Mouse (Mus musculus): ENCODE measurements around the gene Trmt10a. TPM values are rescaled to one million over a fixed set of nuclear protein-coding genes. Genes with fewer than 3 reads are reported as not detected.

The Trmt10a gene
- polyA plus RNA-seq, 1 experiment from 2014 or later, result 9.2 TPM

GRCm38 (mm10) chr3:138197973-138198721 lies 54.9 kb downstream of the Trmt10a start:
- Histone ChIP-seq H3K4me2 (ENCODE audit: low read depth, low read length) (peak overlapping the region; percentile 54), H3K27me3 (ENCODE audit: control insufficient read depth, insufficient read depth, low read length) (no peaks in the 10 kb centered on the region), H3K4me1 (ENCODE audit: control insufficient read depth, insufficient read depth, low read length) (no peaks in the 10 kb centered on the region), H3K9me3 (replicated peaks; ENCODE audit: control insufficient read depth, low read length) (no peaks in the 10 kb centered on the region), H3K36me3 (ENCODE audit: control insufficient read depth, insufficient read depth, low read length) (no peaks in the 10 kb centered on the region), H3K4me3 (replicated peaks; ENCODE audit: low read length) (peak overlapping the region; percentile 29), H3K9ac (ENCODE audit: low read length) (peak overlapping the region; percentile 44; the same call in 1 of the 2 replicates), H3K27ac (ENCODE audit: low read length) (no peak overlapping the region)
- WGBS, result 22% methylated on average over 20 of the region's 20 CpGs
- ATAC-seq (ENCODE audit: insufficient read depth, low FRiP score), result peak; percentile 69

- H3K9me3 ChIP-seq (replicated peaks; ENCODE audit: control insufficient read depth, low read length), result no peaks in the 10 kb centered on the region
- H3K36me3 ChIP-seq (ENCODE audit: control insufficient read depth, insufficient read depth, low read length), result no peaks in the 10 kb centered on the region
- no peaks in the 10 kb centered on the region for H3K27me3 ChIP-seq (ENCODE audit: control insufficient read depth, insufficient read depth, low read length)
- WGBS, result 74% methylated on average over 7 of the region's 7 CpGs
- no peak overlapping the region for H3K9ac ChIP-seq (ENCODE audit: low read length)
- H3K4me1 ChIP-seq (ENCODE audit: control insufficient read depth, insufficient read depth, low read length), result no peaks in the 10 kb centered on the region
- no peak overlapping the region for H3K27ac ChIP-seq (ENCODE audit: low read length)
- no peak overlapping the region for H3K4me3 ChIP-seq (replicated peaks; ENCODE audit: low read length)
- ATAC-seq (ENCODE audit: insufficient read depth, low FRiP score), result no peak
- H3K4me2 ChIP-seq (ENCODE audit: low read depth, low read length), result 0 out of 2 replicates have a peak overlapping the region, but pooled peaks have one; percentile 54
Observed at GRCm38 (mm10) chr3:138198722-138199068, 55.4 kb downstream of the Trmt10a start.

GRCm38 (mm10) chr3:138208821-138209220 lies 65.6 kb downstream of the Trmt10a start:
- Histone ChIP-seq H3K36me3 (ENCODE audit: control insufficient read depth, insufficient read depth, low read length) (no peaks in the 10 kb centered on the region), H3K9ac (ENCODE audit: low read length) (no peak overlapping the region), H3K4me2 (ENCODE audit: low read depth, low read length) (no peak overlapping the region), H3K27me3 (ENCODE audit: control insufficient read depth, insufficient read depth, low read length) (no peaks in the 10 kb centered on the region), H3K4me3 (replicated peaks; ENCODE audit: low read length) (no peak overlapping the region), H3K4me1 (ENCODE audit: control insufficient read depth, insufficient read depth, low read length) (no peaks in the 10 kb centered on the region), H3K27ac (ENCODE audit: low read length) (no peak overlapping the region), H3K9me3 (replicated peaks; ENCODE audit: control insufficient read depth, low read length) (no peaks in the 10 kb centered on the region)
- ATAC-seq (ENCODE audit: insufficient read depth, low FRiP score), result no peak
- 82% methylated on average over 3 of the region's 3 CpGs for WGBS

Other genes with a start within 250 kb of the Trmt10a start
- 113 and 118 TPM in 2 replicates for gene Lamtor3, start 224.9 kb upstream of the Trmt10a start, polyA plus RNA-seq (2015; fragmentation: Nextera tagmentation; extraction: Ambion mirVana)
- gene Dapp1, start 161.9 kb upstream of the Trmt10a start, polyA plus RNA-seq (2015; fragmentation: Nextera tagmentation; extraction: Ambion mirVana), result 17.3 and 18.0 TPM in 2 replicates
- 0.09 and 1.4 TPM in 2 replicates for gene 1110002E22Rik, start 78.4 kb upstream of the Trmt10a start, polyA plus RNA-seq (2015; fragmentation: Nextera tagmentation; extraction: Ambion mirVana)
- gene Gm5105, start 76.1 kb upstream of the Trmt10a start, polyA plus RNA-seq (2015; fragmentation: Nextera tagmentation; extraction: Ambion mirVana), result 0.14 and 0.19 TPM in 2 replicates
- 56.2 and 63.7 TPM in 2 replicates for gene Mttp, start 1.5 kb downstream of the Trmt10a start, polyA plus RNA-seq (2015; fragmentation: Nextera tagmentation; extraction: Ambion mirVana)
- gene 4930579F01Rik, start 50.4 kb downstream of the Trmt10a start, polyA plus RNA-seq (2015; fragmentation: Nextera tagmentation; extraction: Ambion mirVana), result 0.13 and 0.32 TPM in 2 replicates
- 0.79 and 1.6 TPM in 2 replicates for gene Adh7, start 74.3 kb downstream of the Trmt10a start, polyA plus RNA-seq (2015; fragmentation: Nextera tagmentation; extraction: Ambion mirVana)
- gene Adh1, start 117.5 kb downstream of the Trmt10a start, polyA plus RNA-seq (2015; fragmentation: Nextera tagmentation; extraction: Ambion mirVana), result 63.3 and 92.5 TPM in 2 replicates
- gene Adh6a, start 169.8 kb downstream of the Trmt10a start, polyA plus RNA-seq (2015; fragmentation: Nextera tagmentation; extraction: Ambion mirVana), result 0.16 and 0.32 TPM in 2 replicates
- 0.13 and 0.39 TPM in 2 replicates for gene Adh6b, start 198.3 kb downstream of the Trmt10a start, polyA plus RNA-seq (2015; fragmentation: Nextera tagmentation; extraction: Ambion mirVana)